Mouse (Mus musculus): ENCODE data around the gene Slc25a22. TPM values are rescaled to one million over a fixed set of nuclear protein-coding genes. Genes with fewer than 3 reads are reported as not detected.

Slc25a22 gene
- polyA plus RNA-seq, 1 experiment = 7.2 TPM

DNA sequence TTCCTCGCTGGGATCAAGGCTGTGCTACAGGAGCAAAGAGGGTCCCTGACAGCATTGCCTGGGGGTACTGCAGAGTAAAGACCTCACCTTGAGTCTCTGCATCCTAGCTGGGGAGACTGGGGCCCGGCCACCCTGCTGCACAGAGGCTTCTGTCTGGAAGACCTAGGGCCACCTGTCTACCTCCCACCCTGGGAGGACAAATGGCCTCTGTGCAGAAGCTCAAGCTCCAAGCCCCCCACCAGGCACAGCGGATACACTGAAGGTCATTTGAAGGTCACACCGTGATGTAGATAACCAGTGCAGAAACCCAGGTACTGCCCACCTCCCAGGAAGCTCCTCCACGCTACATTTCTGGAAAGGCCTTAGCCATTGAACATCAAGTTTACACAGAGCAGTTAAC, 9.0 kb downstream of the Slc25a22 start:
- H3K27ac ChIP-seq (ENCODE audit: control insufficient read depth, insufficient read depth, low read depth, low read length) = no peak overlapping the region
- H3K4me1 ChIP-seq (ENCODE audit: control insufficient read depth, insufficient read depth, low read length) = peaks cover 6% of the 10 kb centered on the region
- TF ChIP-seq CTCF (IDR thresholded peaks at IDR 0.05; ENCODE audit: control insufficient read depth, insufficient read depth, insufficient replicate concordance, low read depth, low read length) = no peak
- no peak for TF ChIP-seq POLR2A (IDR thresholded peaks at IDR 0.05; ENCODE audit: control insufficient read depth, low read depth, low read length)
- no peaks in the 10 kb centered on the region for H3K27me3 ChIP-seq (ENCODE audit: control insufficient read depth, insufficient read depth, low read length)
- H3K4me3 ChIP-seq (ENCODE audit: control insufficient read depth, low read depth, low read length) = no peak overlapping the region
- H3K36me3 ChIP-seq (ENCODE audit: control insufficient read depth, insufficient read depth, low read length) = no peaks in the 10 kb centered on the region

DNA sequence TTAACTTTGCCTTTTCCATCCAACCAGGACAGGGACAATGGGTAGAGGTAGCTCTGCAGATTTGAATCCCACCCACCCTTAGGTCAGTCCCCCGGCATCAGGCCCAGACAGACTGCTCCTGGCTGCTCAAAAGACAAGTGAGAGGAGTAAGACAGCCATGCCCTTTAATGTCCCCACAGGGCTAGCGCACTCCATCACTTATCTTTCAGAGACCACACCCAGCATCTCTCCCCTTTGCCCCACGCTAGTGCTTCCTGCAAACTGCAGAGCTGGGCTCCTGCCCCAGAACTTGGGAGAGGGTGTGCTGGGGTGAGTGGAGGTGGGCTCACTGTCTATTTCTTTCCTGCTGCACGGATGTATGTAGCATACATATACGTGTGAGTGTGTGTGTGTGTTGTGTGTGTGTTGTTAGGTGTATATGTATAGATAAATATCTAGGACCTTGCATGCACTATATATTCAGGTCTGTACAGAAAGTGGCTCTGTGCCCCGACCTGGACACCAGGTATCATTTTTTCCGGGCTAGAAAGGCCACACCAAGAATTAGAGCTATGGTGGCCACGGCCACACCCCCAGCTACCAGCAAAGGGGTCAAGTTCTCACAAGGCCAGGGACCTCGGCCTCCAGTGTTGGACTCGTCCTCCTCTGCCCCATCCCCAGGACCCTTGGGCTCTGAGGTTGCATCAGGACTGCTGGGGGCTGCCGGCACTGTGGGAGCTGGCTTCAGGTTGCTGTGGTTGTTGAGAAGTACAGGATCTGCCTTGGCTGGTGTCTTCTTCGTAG, 10.6 kb downstream of the Slc25a22 start:
- TF ChIP-seq CTCF (IDR thresholded peaks at IDR 0.05; ENCODE audit: control insufficient read depth, insufficient read depth, insufficient replicate concordance, low read depth, low read length) (no peak), POLR2A (IDR thresholded peaks at IDR 0.05; ENCODE audit: control insufficient read depth, low read depth, low read length) (no peak)
- Histone ChIP-seq H3K27me3 (ENCODE audit: control insufficient read depth, insufficient read depth, low read length) (no peaks in the 10 kb centered on the region), H3K4me1 (ENCODE audit: control insufficient read depth, insufficient read depth, low read length) (peaks cover 6% of the 10 kb centered on the region), H3K27ac (ENCODE audit: control insufficient read depth, insufficient read depth, low read depth, low read length) (no peak overlapping the region), H3K36me3 (ENCODE audit: control insufficient read depth, insufficient read depth, low read length) (no peaks in the 10 kb centered on the region), H3K4me3 (ENCODE audit: control insufficient read depth, low read depth, low read length) (no peak overlapping the region)

DNA sequence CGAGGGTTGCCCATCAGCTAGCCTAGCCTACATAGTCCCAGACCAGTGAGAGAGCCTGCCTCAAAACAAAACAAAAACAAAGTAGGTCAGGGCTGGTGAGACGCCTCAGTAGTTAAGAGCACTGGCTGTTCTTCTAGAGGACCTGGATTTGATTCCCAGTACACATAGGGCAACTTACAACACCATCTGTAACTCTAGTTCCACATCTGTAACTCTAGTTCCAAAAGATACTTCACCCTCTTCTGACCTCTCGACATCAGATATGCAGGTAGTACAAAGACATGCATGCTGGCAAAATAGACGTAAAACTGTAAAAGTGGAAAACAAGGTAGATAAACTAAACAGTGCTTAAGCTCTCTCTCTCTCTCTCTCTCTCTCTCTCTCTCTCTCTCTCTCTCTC, 13.9 kb downstream of the Slc25a22 start:
- H3K27ac ChIP-seq (ENCODE audit: control insufficient read depth, insufficient read depth, low read depth, low read length) = no peak overlapping the region
- H3K4me3 ChIP-seq (ENCODE audit: control insufficient read depth, low read depth, low read length) = no peak overlapping the region
- H3K27me3 ChIP-seq (ENCODE audit: control insufficient read depth, insufficient read depth, low read length) = no peaks in the 10 kb centered on the region
- H3K4me1 ChIP-seq (ENCODE audit: control insufficient read depth, insufficient read depth, low read length) = no peaks in the 10 kb centered on the region
- TF ChIP-seq CTCF (IDR thresholded peaks at IDR 0.05; ENCODE audit: control insufficient read depth, insufficient read depth, insufficient replicate concordance, low read depth, low read length) = no peak
- no peak for TF ChIP-seq POLR2A (IDR thresholded peaks at IDR 0.05; ENCODE audit: control insufficient read depth, low read depth, low read length)
- no peaks in the 10 kb centered on the region for H3K36me3 ChIP-seq (ENCODE audit: control insufficient read depth, insufficient read depth, low read length)

DNA sequence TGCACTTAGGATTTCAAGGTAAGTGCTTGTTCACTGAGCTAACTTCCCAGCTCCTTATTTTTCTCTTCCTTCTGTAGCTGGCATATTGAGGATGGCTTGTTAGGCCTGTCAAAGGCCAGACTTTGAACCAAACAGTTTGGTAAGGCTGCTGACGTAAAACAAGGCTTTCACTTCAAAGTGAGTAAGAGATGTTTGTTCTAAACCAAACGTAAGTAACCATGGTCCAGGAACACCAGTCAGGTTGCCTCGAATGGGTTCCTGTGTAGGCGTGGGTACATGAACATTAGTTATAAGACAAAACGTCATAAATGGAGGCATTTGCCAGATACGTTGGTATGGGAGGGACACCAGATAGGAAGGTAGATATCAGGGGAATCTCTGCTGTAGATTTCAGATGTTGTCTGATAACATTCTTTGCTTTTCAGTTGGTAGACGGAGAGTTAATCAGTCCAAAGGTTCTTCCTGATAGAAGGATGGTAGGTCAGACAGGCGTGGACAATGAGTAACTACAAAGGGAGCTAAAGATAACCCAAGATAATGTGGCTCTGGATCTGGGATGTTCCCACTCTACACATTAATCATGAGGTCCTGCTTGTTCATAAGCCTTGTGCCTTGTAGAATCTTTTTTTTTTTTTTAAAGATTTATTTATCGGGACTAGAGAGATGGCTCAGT, 17.5 kb downstream of the Slc25a22 start:
- no peak overlapping the region for H3K4me3 ChIP-seq (ENCODE audit: control insufficient read depth, low read depth, low read length)
- H3K27ac ChIP-seq (ENCODE audit: control insufficient read depth, insufficient read depth, low read depth, low read length) = no peak overlapping the region
- TF ChIP-seq POLR2A (IDR thresholded peaks at IDR 0.05; ENCODE audit: control insufficient read depth, low read depth, low read length) = no peak
- no peak for TF ChIP-seq CTCF (IDR thresholded peaks at IDR 0.05; ENCODE audit: control insufficient read depth, insufficient read depth, insufficient replicate concordance, low read depth, low read length)
- no peaks in the 10 kb centered on the region for H3K36me3 ChIP-seq (ENCODE audit: control insufficient read depth, insufficient read depth, low read length)
- H3K27me3 ChIP-seq (ENCODE audit: control insufficient read depth, insufficient read depth, low read length) = no peaks in the 10 kb centered on the region
- no peaks in the 10 kb centered on the region for H3K4me1 ChIP-seq (ENCODE audit: control insufficient read depth, insufficient read depth, low read length)

DNA sequence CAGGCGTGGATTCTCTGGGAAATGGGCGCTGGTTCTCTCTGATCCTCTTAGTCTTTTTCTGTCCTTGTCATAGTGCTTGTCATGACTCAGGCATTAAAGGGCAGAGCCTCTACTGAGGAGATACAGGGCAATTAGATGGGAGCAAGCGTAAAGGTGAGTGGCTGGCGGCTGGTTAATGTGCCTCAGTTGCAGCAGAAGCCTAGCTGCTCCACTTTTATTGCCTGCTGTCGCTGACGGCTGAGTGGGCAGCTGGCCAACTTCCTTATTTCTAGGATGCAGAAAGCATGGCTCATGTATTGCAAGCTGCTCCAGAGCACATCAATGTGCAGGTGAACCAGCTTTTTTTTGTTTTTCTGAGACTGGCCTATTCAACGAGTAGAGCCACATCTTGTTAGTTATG, 18.7 kb downstream of the Slc25a22 start:
- Histone ChIP-seq H3K4me1 (ENCODE audit: control insufficient read depth, insufficient read depth, low read length) (peaks cover 4% of the 10 kb centered on the region; the same call in 1 of the 2 replicates), H3K27ac (ENCODE audit: control insufficient read depth, insufficient read depth, low read depth, low read length) (no peak overlapping the region), H3K36me3 (ENCODE audit: control insufficient read depth, insufficient read depth, low read length) (no peaks in the 10 kb centered on the region), H3K27me3 (ENCODE audit: control insufficient read depth, insufficient read depth, low read length) (no peaks in the 10 kb centered on the region), H3K4me3 (ENCODE audit: control insufficient read depth, low read depth, low read length) (no peak overlapping the region)
- TF ChIP-seq CTCF (IDR thresholded peaks at IDR 0.05; ENCODE audit: control insufficient read depth, insufficient read depth, insufficient replicate concordance, low read depth, low read length) (no peak), POLR2A (IDR thresholded peaks at IDR 0.05; ENCODE audit: control insufficient read depth, low read depth, low read length) (no peak)

DNA sequence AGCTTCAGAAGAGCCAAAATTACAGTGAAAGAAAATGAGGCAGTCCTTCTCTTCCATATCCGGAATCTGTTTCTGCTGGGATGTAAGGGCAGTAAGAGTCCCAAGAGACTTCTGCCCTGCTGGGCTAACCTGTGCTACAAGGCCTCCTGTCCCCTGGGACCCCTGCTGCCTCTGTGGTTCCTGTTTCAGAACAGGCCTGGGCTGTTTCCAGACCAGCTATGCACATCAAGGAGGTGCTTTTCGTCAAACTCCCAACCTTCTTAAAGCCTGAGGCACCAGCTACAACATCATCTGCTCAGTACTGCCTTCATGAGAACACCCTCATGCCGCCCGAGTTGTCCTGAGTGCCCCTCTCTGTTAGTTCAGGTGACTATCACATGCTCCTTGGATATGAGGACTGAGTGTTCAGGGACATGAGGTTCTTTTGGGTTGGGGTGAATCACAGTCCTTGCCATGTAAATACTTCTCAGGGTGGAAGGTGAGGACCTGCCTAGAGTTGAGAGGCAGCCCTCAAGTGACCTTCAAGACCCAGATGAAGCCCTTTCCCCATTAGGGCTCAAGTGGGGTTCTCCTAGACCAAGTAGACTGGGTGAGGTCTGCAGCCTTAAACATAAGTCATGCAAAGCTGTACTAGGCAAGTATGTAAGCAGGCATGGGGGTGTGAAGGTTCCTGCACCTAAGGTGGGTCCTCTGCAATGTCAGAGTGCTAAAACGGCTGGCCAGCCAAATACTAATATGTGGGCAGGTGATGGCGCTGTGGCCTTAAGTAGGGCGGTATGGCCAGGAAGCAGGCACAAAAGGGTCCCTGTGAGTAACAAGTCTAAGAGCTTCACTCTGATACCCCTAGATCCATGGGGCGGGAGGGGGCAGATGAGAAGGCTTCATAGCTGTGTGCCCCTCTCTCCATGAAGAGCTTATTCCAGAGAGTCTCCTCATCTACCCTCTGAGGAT, 19.7 kb downstream of the Slc25a22 start:
- Histone ChIP-seq H3K36me3 (ENCODE audit: control insufficient read depth, insufficient read depth, low read length) (no peaks in the 10 kb centered on the region), H3K27me3 (ENCODE audit: control insufficient read depth, insufficient read depth, low read length) (no peaks in the 10 kb centered on the region), H3K4me1 (ENCODE audit: control insufficient read depth, insufficient read depth, low read length) (peaks cover 9% of the 10 kb centered on the region), H3K27ac (ENCODE audit: control insufficient read depth, insufficient read depth, low read depth, low read length) (no peak overlapping the region), H3K4me3 (ENCODE audit: control insufficient read depth, low read depth, low read length) (no peak overlapping the region)
- TF ChIP-seq POLR2A (IDR thresholded peaks at IDR 0.05; ENCODE audit: control insufficient read depth, low read depth, low read length) (no peak), CTCF (IDR thresholded peaks at IDR 0.05; ENCODE audit: control insufficient read depth, insufficient read depth, insufficient replicate concordance, low read depth, low read length) (no peak)

All from testis, adult 2 months (tissue).